Mouse (Mus musculus): ENCODE data around the gene Ttc13. TPM values are rescaled to one million over a fixed set of nuclear protein-coding genes. Genes with fewer than 3 reads are reported as not detected.

The Ttc13 gene
- polyA plus RNA-seq, 1 experiment from 2014 or later: 42.8 TPM

- H3K27ac ChIP-seq: no peak overlapping the region
- H3K36me3 ChIP-seq: peaks cover 9% of the 10 kb centered on the region; the same call in 1 of the 2 replicates
- no peak for ATAC-seq
- no peak overlapping the region for H3K4me2 ChIP-seq (replicated peaks)
- H3K4me1 ChIP-seq (replicated peaks): no peaks in the 10 kb centered on the region
- no peaks in the 10 kb centered on the region for H3K27me3 ChIP-seq (replicated peaks)
- WGBS: 58% methylated on average over 1 of the region's 1 CpGs
- H3K4me3 ChIP-seq (replicated peaks): no peak overlapping the region
- H3K9me3 ChIP-seq: no peaks in the 10 kb centered on the region
- no peak overlapping the region for H3K9ac ChIP-seq
Measured at GRCm38 (mm10) chr8:124739268-124739667, 17.5 kb upstream of the Ttc13 start.

- WGBS: 61% methylated on average over 3 of the region's 3 CpGs
- ATAC-seq: no peak
- Histone ChIP-seq H3K27ac (no peak overlapping the region), H3K4me1 (replicated peaks) (no peaks in the 10 kb centered on the region), H3K9ac (no peak overlapping the region), H3K4me2 (replicated peaks) (no peak overlapping the region), H3K27me3 (replicated peaks) (no peaks in the 10 kb centered on the region), H3K4me3 (replicated peaks) (no peak overlapping the region), H3K36me3 (peaks cover 40% of the 10 kb centered on the region), H3K9me3 (no peaks in the 10 kb centered on the region)
Measured at GRCm38 (mm10) chr8:124735371-124735911, 13.7 kb upstream of the Ttc13 start.

- Histone ChIP-seq H3K36me3 (peaks cover 46% of the 10 kb centered on the region), H3K4me1 (replicated peaks) (no peaks in the 10 kb centered on the region), H3K27ac (no peak overlapping the region), H3K9ac (no peak overlapping the region), H3K4me2 (replicated peaks) (no peak overlapping the region), H3K4me3 (replicated peaks) (no peak overlapping the region), H3K9me3 (no peaks in the 10 kb centered on the region), H3K27me3 (replicated peaks) (no peaks in the 10 kb centered on the region)
- 90% methylated on average over 8 of the region's 8 CpGs for WGBS
- ATAC-seq: no peak
Measured at GRCm38 (mm10) chr8:124732828-124733227, 11.0 kb upstream of the Ttc13 start.

DNA sequence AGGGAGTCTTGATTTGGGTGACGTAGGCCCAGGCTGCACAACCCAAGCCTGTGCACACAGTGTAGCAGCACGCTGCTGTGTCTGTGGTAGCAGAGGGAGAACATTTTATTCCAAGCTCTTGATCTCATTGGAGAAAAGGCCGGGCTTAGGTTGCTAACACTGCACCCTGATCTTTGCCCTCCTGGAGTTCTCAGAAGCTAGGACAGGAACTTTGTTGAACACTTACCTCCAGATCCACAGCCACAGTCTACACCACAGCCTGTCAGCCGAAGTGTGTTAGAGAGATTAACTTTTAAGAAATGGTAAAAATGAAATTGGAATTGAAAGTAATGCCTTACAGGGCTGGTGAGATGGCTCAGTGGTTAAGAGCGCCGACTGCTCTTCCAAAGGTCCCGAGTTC is 2.5 kb upstream of the Ttc13 start:
- no peaks in the 10 kb centered on the region for H3K9me3 ChIP-seq
- H3K4me2 ChIP-seq (replicated peaks): no peak overlapping the region
- H3K27me3 ChIP-seq (replicated peaks): no peaks in the 10 kb centered on the region
- no peak overlapping the region for H3K4me3 ChIP-seq (replicated peaks)
- 95% methylated on average over 7 of the region's 7 CpGs for WGBS
- peaks cover 21% of the 10 kb centered on the region for H3K4me1 ChIP-seq (replicated peaks)
- no peak overlapping the region for H3K9ac ChIP-seq
- peaks cover 3% of the 10 kb centered on the region; the same call in 1 of the 2 replicates for H3K36me3 ChIP-seq
- no peak for ATAC-seq
- H3K27ac ChIP-seq: no peak overlapping the region

DNA sequence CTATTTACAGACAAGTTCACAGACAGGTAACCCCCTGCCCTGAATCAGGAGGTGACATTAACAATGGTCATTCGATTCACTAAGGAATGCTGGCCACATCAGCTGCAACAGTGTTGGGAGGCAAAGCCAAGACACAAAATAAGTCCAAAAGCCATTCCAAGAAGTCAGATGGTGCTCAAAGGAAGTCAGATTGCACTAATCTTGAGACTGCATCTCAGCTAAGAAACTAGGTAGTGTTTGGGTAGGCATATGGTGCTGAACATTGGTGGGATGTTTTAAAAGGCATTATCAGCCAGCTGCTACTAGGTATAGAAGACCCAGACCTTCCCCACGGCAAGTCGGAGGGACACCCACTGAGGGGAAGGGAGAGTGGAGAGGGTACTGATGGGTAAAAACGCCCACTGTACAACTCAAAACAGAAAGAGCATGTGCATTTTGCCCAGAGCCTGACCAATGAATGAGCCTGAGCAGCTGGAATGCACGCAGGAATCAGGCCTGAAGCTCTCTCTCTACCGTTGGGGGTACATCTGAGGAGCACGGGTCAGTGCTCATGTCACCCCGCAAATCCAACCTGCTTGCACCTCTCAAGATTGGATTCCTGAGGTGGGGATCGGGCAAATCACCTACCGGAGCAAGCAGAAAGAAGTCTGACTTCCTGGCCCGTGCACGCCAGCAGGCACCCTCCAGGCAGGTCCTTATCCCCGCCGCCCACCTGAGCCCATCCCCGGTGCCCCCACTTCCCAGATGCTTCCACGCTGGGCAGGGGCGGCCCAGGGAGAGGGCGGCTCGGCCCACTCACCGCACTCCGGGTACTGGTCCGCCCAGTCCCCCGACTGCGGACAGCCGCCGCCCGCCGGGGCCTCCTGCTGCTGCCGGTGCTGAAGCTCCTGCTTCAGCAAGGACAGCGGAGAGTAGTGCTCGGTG is 583 bp downstream of the Ttc13 start:
- peak; percentile 69 for ATAC-seq
- no peak overlapping the region for H3K27ac ChIP-seq
- no peaks in the 10 kb centered on the region for H3K9me3 ChIP-seq
- H3K9ac ChIP-seq: peak overlapping the region; percentile 85
- no peaks in the 10 kb centered on the region for H3K36me3 ChIP-seq
- H3K4me1 ChIP-seq (replicated peaks): peaks cover 21% of the 10 kb centered on the region
- WGBS: 3% methylated on average over 30 of the region's 31 CpGs
- H3K4me3 ChIP-seq (replicated peaks): peak overlapping the region; percentile 97
- no peaks in the 10 kb centered on the region for H3K27me3 ChIP-seq (replicated peaks)
- peak overlapping the region; percentile 83 for H3K4me2 ChIP-seq (replicated peaks)

GRCm38 (mm10) chr8:124720133-124720532 is 1.6 kb downstream of the Ttc13 start:
- no peaks in the 10 kb centered on the region for H3K27me3 ChIP-seq (replicated peaks)
- no peak overlapping the region for H3K4me2 ChIP-seq (replicated peaks)
- no peak overlapping the region for H3K9ac ChIP-seq
- no peak for ATAC-seq
- H3K27ac ChIP-seq: no peak overlapping the region
- H3K4me1 ChIP-seq (replicated peaks): peaks cover 21% of the 10 kb centered on the region
- no peaks in the 10 kb centered on the region for H3K36me3 ChIP-seq
- H3K4me3 ChIP-seq (replicated peaks): no peak overlapping the region
- WGBS: 79% methylated on average over 7 of the region's 7 CpGs
- no peaks in the 10 kb centered on the region for H3K9me3 ChIP-seq

DNA sequence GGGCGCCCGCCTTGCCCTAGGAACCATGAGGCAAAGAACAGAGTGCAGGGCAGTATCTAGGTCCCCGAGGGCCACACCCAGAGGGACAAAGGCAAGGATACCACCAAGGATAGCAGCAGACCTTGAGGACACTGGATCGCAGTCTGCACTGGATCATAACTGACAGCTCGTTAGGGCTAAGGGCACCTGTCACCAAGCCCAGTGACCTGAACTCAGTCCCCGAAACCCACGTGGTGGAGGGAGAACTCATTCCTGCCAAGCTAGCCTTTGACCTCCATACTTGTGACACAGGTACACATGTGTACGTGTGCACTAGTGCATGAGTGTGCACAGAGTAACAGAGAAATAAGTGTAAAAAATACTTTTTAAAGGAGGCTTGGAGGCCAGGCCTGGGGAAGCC is 6.0 kb downstream of the Ttc13 start:
- 80% methylated on average over 8 of the region's 8 CpGs for WGBS
- no peaks in the 10 kb centered on the region for H3K9me3 ChIP-seq
- H3K4me2 ChIP-seq (replicated peaks): no peak overlapping the region
- ATAC-seq: no peak
- H3K27ac ChIP-seq: no peak overlapping the region
- H3K9ac ChIP-seq: no peak overlapping the region
- peaks cover 16% of the 10 kb centered on the region; the same call in 1 of the 2 replicates for H3K36me3 ChIP-seq
- H3K4me3 ChIP-seq (replicated peaks): no peak overlapping the region
- H3K27me3 ChIP-seq (replicated peaks): no peaks in the 10 kb centered on the region
- peaks cover 6% of the 10 kb centered on the region for H3K4me1 ChIP-seq (replicated peaks)

DNA sequence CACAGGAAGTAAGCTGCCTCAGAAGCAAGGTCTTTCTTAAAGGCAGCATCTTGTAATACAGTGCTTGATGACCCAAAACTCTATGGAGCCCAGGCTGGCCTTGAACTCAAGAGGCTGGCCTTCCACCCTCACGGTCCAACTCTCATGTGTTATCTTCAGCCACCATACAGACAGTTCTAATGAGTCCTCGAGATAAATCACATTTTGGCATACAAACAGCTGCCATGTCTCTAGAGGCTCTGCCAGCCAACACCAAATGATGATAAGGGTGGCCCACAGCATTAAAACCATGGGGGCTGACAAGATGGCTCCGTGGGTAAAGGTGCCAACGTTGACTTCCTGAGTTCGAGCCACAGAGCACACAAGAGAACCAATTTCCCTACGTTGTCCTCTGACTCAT is 8.6 kb downstream of the Ttc13 start:
- Histone ChIP-seq H3K27me3 (replicated peaks) (no peaks in the 10 kb centered on the region), H3K9ac (no peak overlapping the region), H3K4me2 (replicated peaks) (no peak overlapping the region), H3K9me3 (no peaks in the 10 kb centered on the region), H3K36me3 (peaks cover 22% of the 10 kb centered on the region; the same call in 1 of the 2 replicates), H3K27ac (no peak overlapping the region), H3K4me3 (replicated peaks) (no peak overlapping the region), H3K4me1 (replicated peaks) (no peaks in the 10 kb centered on the region)
- ATAC-seq: no peak
- WGBS: 93% methylated on average over 6 of the region's 6 CpGs

DNA sequence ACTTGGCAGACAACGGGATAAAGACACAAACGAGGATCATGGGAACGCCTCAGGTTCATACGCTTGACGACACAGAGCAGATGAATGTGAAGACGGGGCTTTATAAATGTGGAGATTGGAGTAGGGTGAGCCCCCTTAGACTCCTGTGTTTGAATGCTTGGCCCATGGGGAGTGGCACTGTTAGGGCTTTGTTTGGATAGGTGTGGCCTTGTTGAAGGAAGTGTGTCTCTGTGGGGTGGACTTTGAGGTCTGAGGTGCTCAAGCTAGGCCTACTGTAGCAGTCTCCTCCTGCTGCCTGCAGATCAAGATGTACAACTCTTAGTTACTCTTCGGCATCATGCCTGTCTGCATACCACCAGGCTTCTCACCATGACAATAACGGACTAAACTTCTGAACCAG is 16.0 kb downstream of the Ttc13 start:
- Histone ChIP-seq H3K9ac (no peak overlapping the region), H3K9me3 (no peaks in the 10 kb centered on the region), H3K27me3 (replicated peaks) (no peaks in the 10 kb centered on the region), H3K4me3 (replicated peaks) (no peak overlapping the region), H3K36me3 (peaks cover 9% of the 10 kb centered on the region; the same call in 1 of the 2 replicates), H3K27ac (no peak overlapping the region), H3K4me2 (replicated peaks) (no peak overlapping the region), H3K4me1 (replicated peaks) (no peaks in the 10 kb centered on the region)
- 89% methylated on average over 8 of the region's 8 CpGs for WGBS
- peak; percentile 74; the same call in 1 of the 2 replicates for ATAC-seq

- WGBS: 78% methylated on average over 4 of the region's 4 CpGs
- no peak overlapping the region for H3K9ac ChIP-seq
- no peaks in the 10 kb centered on the region for H3K27me3 ChIP-seq (replicated peaks)
- H3K4me2 ChIP-seq (replicated peaks): no peak overlapping the region
- peaks cover 6% of the 10 kb centered on the region; the same call in 1 of the 2 replicates for H3K36me3 ChIP-seq
- no peak for ATAC-seq
- H3K4me3 ChIP-seq (replicated peaks): no peak overlapping the region
- no peaks in the 10 kb centered on the region for H3K4me1 ChIP-seq (replicated peaks)
- H3K9me3 ChIP-seq: no peaks in the 10 kb centered on the region
- H3K27ac ChIP-seq: no peak overlapping the region
Measured at GRCm38 (mm10) chr8:124704376-124704775, 17.4 kb downstream of the Ttc13 start.

- Histone ChIP-seq H3K36me3 (peaks cover 4% of the 10 kb centered on the region; the same call in 1 of the 2 replicates), H3K27ac (no peak overlapping the region), H3K4me2 (replicated peaks) (no peak overlapping the region), H3K4me1 (replicated peaks) (no peaks in the 10 kb centered on the region), H3K4me3 (replicated peaks) (no peak overlapping the region), H3K9me3 (no peaks in the 10 kb centered on the region), H3K9ac (no peak overlapping the region), H3K27me3 (replicated peaks) (no peaks in the 10 kb centered on the region)
- 64% methylated on average over 4 of the region's 4 CpGs for WGBS
- ATAC-seq: no peak
Measured at GRCm38 (mm10) chr8:124703526-124703925, 18.3 kb downstream of the Ttc13 start.

DNA sequence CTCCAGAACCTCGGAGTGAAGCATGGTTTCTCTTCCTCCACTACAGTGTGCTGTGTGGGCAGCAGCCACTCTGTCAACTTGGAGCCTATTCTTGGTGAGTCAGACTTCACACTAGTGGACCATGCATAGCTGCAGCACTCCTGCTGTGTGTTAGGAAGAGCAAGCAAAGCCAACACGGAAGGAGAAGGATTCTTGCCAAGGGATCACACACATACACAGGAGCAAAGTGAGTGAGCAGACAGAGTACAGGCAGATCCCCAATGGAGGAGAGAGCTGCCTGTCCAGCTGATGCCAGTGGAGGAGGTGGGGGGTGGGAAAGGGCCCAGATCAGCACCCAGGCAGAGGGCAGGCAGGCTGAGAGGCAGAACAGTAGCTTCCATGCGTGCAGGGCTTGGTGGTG is 19.6 kb downstream of the Ttc13 start:
- Histone ChIP-seq H3K27me3 (replicated peaks) (no peaks in the 10 kb centered on the region), H3K9ac (no peak overlapping the region), H3K9me3 (no peaks in the 10 kb centered on the region), H3K4me3 (replicated peaks) (no peak overlapping the region), H3K27ac (no peak overlapping the region), H3K4me1 (replicated peaks) (no peaks in the 10 kb centered on the region), H3K36me3 (peaks cover 4% of the 10 kb centered on the region; the same call in 1 of the 2 replicates), H3K4me2 (replicated peaks) (no peak overlapping the region)
- ATAC-seq: no peak
- WGBS: 85% methylated on average over 3 of the region's 3 CpGs
